Mouse (Mus musculus) liver, embryonic 16.5 days (tissue): ENCODE results near the gene Smim9. TPM values are rescaled to one million over a fixed set of nuclear protein-coding genes. Genes with fewer than 3 reads are reported as not detected.
A peak's percentile ranks its signal among the peaks of the same experiment; 100 is the strongest.

Experiments
- ATAC-seq: fragments of 200-750 bp; cut with Nextera tagmentation; 2 replicates; pipeline ENCODE4 v1.8.0; 2017; ENCODE audit warnings: low read depth, mild to moderate bottlenecking, moderate number of reproducible peaks, moderate library complexity
- H3K27ac ChIP-seq: fragments of 300-500 bp; sonication (generic); 2 replicates; pipeline ENCODE4 v1.5.1; 2014; ENCODE audit warnings: mild to moderate bottlenecking, low read length
- H3K27me3 ChIP-seq: fragments of 300-500 bp; sonication (generic); 2 replicates; pipeline ENCODE4 v1.6.1; 2014; ENCODE audit warnings: low read depth, low read length, mixed read lengths; ENCODE audit not compliant: control insufficient read depth, insufficient read depth
- H3K36me3 ChIP-seq: fragments of 300-500 bp; sonication (generic); 2 replicates; pipeline ENCODE4 v1.6.1; 2014; ENCODE audit warnings: mild to moderate bottlenecking; ENCODE audit not compliant: control insufficient read depth, insufficient read depth
- H3K4me1 ChIP-seq: fragments of 300-500 bp; sonication (generic); 2 replicates; pipeline ENCODE4 v1.6.1; 2014; ENCODE audit warnings: low read depth, low read length, mixed read lengths; ENCODE audit not compliant: control insufficient read depth
- H3K4me2 ChIP-seq: fragments of 300-500 bp; sonication (generic); 2 replicates; pipeline ENCODE4 v1.6.1; 2014; ENCODE audit warnings: low read depth, low read length, mixed read lengths
- H3K4me3 ChIP-seq: fragments of 300-500 bp; sonication (generic); 2 replicates; pipeline ENCODE4 v1.5.1; 2014; ENCODE audit warnings: low read depth, mild to moderate bottlenecking, low read length
- H3K9ac ChIP-seq: fragments of 300-500 bp; sonication (generic); 2 replicates; pipeline ENCODE4 v1.6.1; 2014; ENCODE audit warnings: low read depth, low read length
- H3K9me3 ChIP-seq: fragments of 300-500 bp; sonication (generic); replicated peaks from 2 replicates; pipeline ENCODE4 v1.6.1; 2016; ENCODE audit warnings: low read length; ENCODE audit not compliant: control insufficient read depth
- WGBS: fragments of 180-500 bp; shearing (Covaris S2); extraction: QIAGEN DNeasy Blood & Tissue Kit; methylation state at CpG from one replicate; pipeline ENCODE4 v1.1.7; 2014; ENCODE audit not compliant: insufficient replicate concordance; 5-methylcytosine and 5-hydroxymethylcytosine counted together
- polyA plus RNA-seq: library from polyadenylated mRNA; unstranded; fragments of >200 nt; fragmentation: Nextera tagmentation; extraction: Ambion mirVana; gene quantifications from 2 replicates; pipeline ENCODE4 v1.2.1, GENCODE M21; 2015

Gene Smim9
- polyA plus RNA-seq, 1 experiment from 2014 or later: not detected

- H3K27me3 ChIP-seq: no peaks in the 10 kb centered on the region
- H3K27ac ChIP-seq: peak overlapping the region; percentile 80
- H3K9ac ChIP-seq: peak overlapping the region; percentile 70
- peaks cover 3% of the 10 kb centered on the region; the same call in 1 of the 2 replicates for H3K36me3 ChIP-seq
- no peaks in the 10 kb centered on the region for H3K9me3 ChIP-seq
- peak overlapping the region; percentile 72 for H3K4me3 ChIP-seq
- peak; percentile 13 for ATAC-seq
- peak overlapping the region; percentile 78 for H3K4me2 ChIP-seq
- no peaks in the 10 kb centered on the region for H3K4me1 ChIP-seq
- 23% methylated on average over 23 of the region's 23 CpGs for WGBS
Measured at GRCm38 (mm10) chrX:75096163-75096770, 67.3 kb downstream of the Smim9 start.

Other genes starting within 250 kb of the Smim9 start
- gene Gab3, start 78.3 kb downstream of the Smim9 start, polyA plus RNA-seq: 1.4 TPM in 2 replicates
- 60.2 and 67.1 TPM in 2 replicates for gene Dkc1, start 67.9 kb downstream of the Smim9 start, polyA plus RNA-seq
- gene Mpp1, start 32.8 kb downstream of the Smim9 start, polyA plus RNA-seq: 155 and 158 TPM in 2 replicates
- 20.6 and 22.9 TPM in 2 replicates for gene Fundc2, start 218.6 kb upstream of the Smim9 start, polyA plus RNA-seq
- gene F8, start 218.8 kb upstream of the Smim9 start, polyA plus RNA-seq: 2.4 and 2.9 TPM in 2 replicates